Mouse (Mus musculus): ENCODE results near the gene Bdkrb2. TPM values are rescaled to one million over a fixed set of nuclear protein-coding genes. Genes with fewer than 3 reads are reported as not detected.
A peak's percentile ranks its signal among the peaks of the same experiment; 100 is the strongest.

The Bdkrb2 gene
- not detected in 2 replicates for polyA plus RNA-seq (2012; ENCODE audit: insufficient read depth, low replicate concordance)

GRCm38 (mm10) chr12:105562936-105563680 lies at the start of gene Bdkrb2:
Gene Bdkrb2, plus strand, starts transcription at chr12:105563226.
- peaks cover 63% of the 10 kb centered on the region for H3K27me3 ChIP-seq (replicated peaks)
- H3K36me3 ChIP-seq (replicated peaks; ENCODE audit: low read length), result no peaks in the 10 kb centered on the region
- peak within 1 kb of the TSS; percentile 50 for H3K4me3 ChIP-seq (replicated peaks)
- no peak for TF ChIP-seq FLI1 (IDR thresholded peaks at IDR 0.05; ENCODE audit: low read length)
- no peak for TF ChIP-seq GATA1 (IDR thresholded peaks at IDR 0.05; ENCODE audit: borderline replicate concordance, low read length)
- H3K4me1 ChIP-seq, result peaks cover 14% of the 10 kb centered on the region
- H3K9me3 ChIP-seq, result peaks cover 22% of the 10 kb centered on the region

- no peak overlapping the region for H3K4me3 ChIP-seq (replicated peaks)
- no peaks in the 10 kb centered on the region for H3K36me3 ChIP-seq (replicated peaks; ENCODE audit: low read length)
- H3K27me3 ChIP-seq (replicated peaks), result no peaks in the 10 kb centered on the region
- TF ChIP-seq GATA1 (IDR thresholded peaks at IDR 0.05; ENCODE audit: borderline replicate concordance, low read length), result no peak
- TF ChIP-seq FLI1 (IDR thresholded peaks at IDR 0.05; ENCODE audit: low read length), result no peak
- H3K9me3 ChIP-seq, result peaks cover 20% of the 10 kb centered on the region; the same call in 1 of the 2 replicates
- no peaks in the 10 kb centered on the region for H3K4me1 ChIP-seq
These were observed 48.9 kb upstream of the Bdkrb2 start for GRCm38 (mm10) chr12:105514111-105514510.

GRCm38 (mm10) chr12:105517026-105517675 lies 45.9 kb upstream of the Bdkrb2 start:
- TF ChIP-seq FLI1 (IDR thresholded peaks at IDR 0.05; ENCODE audit: low read length) (no peak), GATA1 (IDR thresholded peaks at IDR 0.05; ENCODE audit: borderline replicate concordance, low read length) (no peak)
- Histone ChIP-seq H3K9me3 (peaks cover 18% of the 10 kb centered on the region), H3K4me3 (replicated peaks) (no peak overlapping the region), H3K36me3 (replicated peaks; ENCODE audit: low read length) (no peaks in the 10 kb centered on the region), H3K4me1 (no peaks in the 10 kb centered on the region), H3K27me3 (replicated peaks) (no peaks in the 10 kb centered on the region)

- no peak for TF ChIP-seq GATA1 (IDR thresholded peaks at IDR 0.05; ENCODE audit: borderline replicate concordance, low read length)
- TF ChIP-seq FLI1 (IDR thresholded peaks at IDR 0.05; ENCODE audit: low read length), result no peak
- no peaks in the 10 kb centered on the region for H3K36me3 ChIP-seq (replicated peaks; ENCODE audit: low read length)
- H3K9me3 ChIP-seq, result peaks cover 39% of the 10 kb centered on the region
- peaks cover 4% of the 10 kb centered on the region for H3K27me3 ChIP-seq (replicated peaks)
- H3K4me3 ChIP-seq (replicated peaks), result no peak overlapping the region
- no peaks in the 10 kb centered on the region for H3K4me1 ChIP-seq
These were observed 43.2 kb upstream of the Bdkrb2 start for GRCm38 (mm10) chr12:105519851-105520250.

GRCm38 (mm10) chr12:105521170-105521762 lies 41.8 kb upstream of the Bdkrb2 start:
- TF ChIP-seq FLI1 (IDR thresholded peaks at IDR 0.05; ENCODE audit: low read length) (no peak), GATA1 (IDR thresholded peaks at IDR 0.05; ENCODE audit: borderline replicate concordance, low read length) (no peak)
- Histone ChIP-seq H3K4me1 (no peaks in the 10 kb centered on the region), H3K9me3 (peaks cover 43% of the 10 kb centered on the region), H3K36me3 (replicated peaks; ENCODE audit: low read length) (no peaks in the 10 kb centered on the region), H3K27me3 (replicated peaks) (peaks cover 4% of the 10 kb centered on the region), H3K4me3 (replicated peaks) (no peak overlapping the region)

- no peaks in the 10 kb centered on the region for H3K36me3 ChIP-seq (replicated peaks; ENCODE audit: low read length)
- H3K9me3 ChIP-seq, result peaks cover 53% of the 10 kb centered on the region
- TF ChIP-seq GATA1 (IDR thresholded peaks at IDR 0.05; ENCODE audit: borderline replicate concordance, low read length), result no peak
- TF ChIP-seq FLI1 (IDR thresholded peaks at IDR 0.05; ENCODE audit: low read length), result no peak
- H3K27me3 ChIP-seq (replicated peaks), result peaks cover 4% of the 10 kb centered on the region
- no peaks in the 10 kb centered on the region for H3K4me1 ChIP-seq
- H3K4me3 ChIP-seq (replicated peaks), result no peak overlapping the region
These were observed 39.3 kb upstream of the Bdkrb2 start for GRCm38 (mm10) chr12:105523737-105524136.

GRCm38 (mm10) chr12:105526186-105526585 lies 36.8 kb upstream of the Bdkrb2 start:
- TF ChIP-seq FLI1 (IDR thresholded peaks at IDR 0.05; ENCODE audit: low read length), result no peak
- no peak for TF ChIP-seq GATA1 (IDR thresholded peaks at IDR 0.05; ENCODE audit: borderline replicate concordance, low read length)
- Histone ChIP-seq H3K9me3 (peaks cover 62% of the 10 kb centered on the region), H3K4me3 (replicated peaks) (no peak overlapping the region), H3K4me1 (peaks cover 10% of the 10 kb centered on the region), H3K36me3 (replicated peaks; ENCODE audit: low read length) (no peaks in the 10 kb centered on the region), H3K27me3 (replicated peaks) (peaks cover 5% of the 10 kb centered on the region)

- TF ChIP-seq GATA1 (IDR thresholded peaks at IDR 0.05; ENCODE audit: borderline replicate concordance, low read length) (no peak), FLI1 (IDR thresholded peaks at IDR 0.05; ENCODE audit: low read length) (no peak)
- no peak overlapping the region for H3K4me3 ChIP-seq (replicated peaks)
- no peaks in the 10 kb centered on the region for H3K36me3 ChIP-seq (replicated peaks; ENCODE audit: low read length)
- peaks cover 62% of the 10 kb centered on the region for H3K9me3 ChIP-seq
- peaks cover 7% of the 10 kb centered on the region for H3K27me3 ChIP-seq (replicated peaks)
- peaks cover 10% of the 10 kb centered on the region for H3K4me1 ChIP-seq
These were observed 36.2 kb upstream of the Bdkrb2 start for GRCm38 (mm10) chr12:105526829-105527228.

- Histone ChIP-seq H3K9me3 (peaks cover 46% of the 10 kb centered on the region), H3K4me1 (peaks cover 10% of the 10 kb centered on the region), H3K4me3 (replicated peaks) (peak overlapping the region; percentile 75), H3K36me3 (replicated peaks; ENCODE audit: low read length) (no peaks in the 10 kb centered on the region), H3K27me3 (replicated peaks) (peaks cover 6% of the 10 kb centered on the region)
- TF ChIP-seq FLI1 (IDR thresholded peaks at IDR 0.05; ENCODE audit: low read length) (no peak), GATA1 (IDR thresholded peaks at IDR 0.05; ENCODE audit: borderline replicate concordance, low read length) (no peak)
These were observed 33.5 kb upstream of the Bdkrb2 start for GRCm38 (mm10) chr12:105529545-105529944.

Measured in megakaryocyte, embryonic 14.5 days (primary cell).